Mouse (Mus musculus): ENCODE measurements around the gene Mfap3l. TPM values are rescaled to one million over a fixed set of nuclear protein-coding genes. Genes with fewer than 3 reads are reported as not detected.
"Not testable (repeated sequence)": the region's sequence is repeated elsewhere in the genome, so short reads cannot be mapped to it uniquely, and the experiment has no call there.

Mfap3l gene
- total RNA-seq, 1 experiment from 2014 or later, result 1.6 TPM

DNA sequence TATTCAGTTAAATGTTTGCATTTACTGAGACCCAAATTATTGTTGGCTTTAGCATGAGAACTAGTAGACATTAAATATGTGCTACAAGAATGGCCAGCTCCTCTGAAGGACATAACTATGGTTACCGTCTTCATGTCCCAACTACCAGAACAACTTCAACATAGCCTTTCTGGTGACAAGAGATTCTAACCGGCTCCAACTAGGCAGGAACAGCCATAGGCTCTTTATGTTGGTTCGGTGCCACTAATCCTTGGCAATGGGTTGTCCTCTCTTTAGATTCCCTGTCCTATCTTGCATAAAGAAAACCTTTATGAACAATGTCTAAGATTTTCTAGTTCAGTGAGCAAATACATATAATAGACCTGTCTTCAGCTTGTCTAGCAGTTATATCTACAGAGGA lies 14.7 kb downstream of the Mfap3l start:
- ATAC-seq (replicated peaks; ENCODE audit: low read depth, poor library complexity, severe bottlenecking), result no peak

DNA sequence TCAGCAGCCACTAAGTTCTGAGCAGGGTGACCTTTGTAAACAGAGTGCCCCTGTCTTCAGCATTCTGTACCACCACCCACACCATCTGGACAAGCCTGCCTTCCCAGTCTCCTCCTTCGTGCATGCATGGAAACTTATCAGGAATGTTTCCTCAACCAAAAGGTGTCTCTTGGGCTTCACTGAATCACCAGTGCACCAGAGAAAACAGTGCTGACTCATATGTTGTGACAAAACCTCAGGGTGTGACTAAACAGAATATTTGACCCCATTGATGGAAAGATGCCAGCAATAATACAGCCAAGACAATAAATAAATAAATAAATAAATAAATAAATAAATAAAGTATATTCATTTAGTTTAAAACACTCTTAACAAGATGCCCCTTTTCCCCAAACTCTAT lies 16.5 kb downstream of the Mfap3l start:
- ATAC-seq (replicated peaks; ENCODE audit: low read depth, poor library complexity, severe bottlenecking), result no peak

DNA sequence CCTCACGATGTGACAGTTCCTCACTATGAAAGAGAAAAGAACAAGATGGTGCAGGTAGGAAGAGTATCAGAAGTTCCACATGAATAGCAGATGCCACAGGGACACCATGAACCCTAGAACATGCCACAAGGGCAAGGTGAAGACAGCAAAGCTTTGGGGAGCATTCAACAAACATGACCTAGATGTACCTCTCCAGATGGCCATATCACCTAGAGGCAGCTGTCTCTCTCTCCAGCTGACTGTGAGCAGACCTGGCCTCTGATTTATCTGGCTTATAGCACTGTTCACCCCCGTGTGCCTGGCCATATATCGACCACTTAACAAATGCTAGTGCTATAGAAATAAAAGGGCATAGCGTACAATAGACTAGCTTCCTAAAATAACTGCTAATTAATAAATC lies 17.5 kb downstream of the Mfap3l start:
- ATAC-seq (replicated peaks; ENCODE audit: low read depth, poor library complexity, severe bottlenecking), result no peak

DNA sequence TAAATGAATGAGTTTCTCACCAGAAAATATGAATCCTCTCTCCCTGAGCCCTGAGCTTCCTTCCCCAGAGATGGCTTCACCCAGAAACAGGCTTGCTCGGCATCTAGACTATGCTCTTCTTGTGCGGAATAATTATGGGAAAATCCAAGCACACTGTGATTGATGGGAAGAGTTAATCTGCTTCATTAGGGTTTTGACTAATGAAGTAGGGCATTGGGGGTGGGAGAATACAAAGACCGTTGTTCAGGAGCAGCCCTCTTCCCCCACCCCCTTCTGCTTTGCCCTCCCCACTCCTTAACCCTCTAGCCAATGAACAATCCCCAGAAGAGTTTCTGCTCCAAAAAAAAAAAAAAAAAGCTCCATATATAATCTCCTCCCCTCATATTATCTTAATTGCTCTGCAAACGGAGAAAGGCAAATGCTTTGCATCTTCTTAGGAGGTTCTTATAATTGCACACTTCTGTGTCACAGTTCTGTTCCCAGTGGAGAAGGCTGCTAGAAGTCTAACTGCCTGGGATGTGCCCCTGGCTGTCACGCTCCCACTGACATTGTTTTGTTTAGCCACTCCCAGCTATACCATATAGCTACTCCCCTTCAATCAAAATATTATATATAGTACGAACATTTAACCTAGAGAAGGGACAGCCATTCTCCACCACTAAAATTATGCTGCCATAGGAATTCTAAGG lies 24.9 kb downstream of the Mfap3l start:
- no peak for ATAC-seq (replicated peaks; ENCODE audit: low read depth, poor library complexity, severe bottlenecking)

DNA sequence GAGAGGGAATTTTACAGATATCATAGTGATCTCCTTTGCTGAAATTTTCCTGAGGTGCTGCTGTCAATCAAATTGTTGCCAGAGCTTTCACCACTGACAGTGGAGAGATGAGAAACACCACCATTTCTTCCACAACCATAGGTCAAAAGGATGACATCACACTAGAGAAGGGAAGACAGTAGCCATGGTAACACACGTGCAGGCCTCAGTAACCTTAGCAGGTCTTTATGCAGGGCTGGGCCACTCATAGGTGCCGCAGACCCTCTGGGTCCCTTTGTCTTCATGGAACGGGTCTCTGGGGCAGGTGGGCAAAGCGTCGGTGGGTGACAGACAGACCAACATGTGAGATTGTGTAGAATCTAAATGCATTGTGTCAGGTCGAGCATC lies 25.5 kb downstream of the Mfap3l start:
- ATAC-seq (replicated peaks; ENCODE audit: low read depth, poor library complexity, severe bottlenecking), result no peak

DNA sequence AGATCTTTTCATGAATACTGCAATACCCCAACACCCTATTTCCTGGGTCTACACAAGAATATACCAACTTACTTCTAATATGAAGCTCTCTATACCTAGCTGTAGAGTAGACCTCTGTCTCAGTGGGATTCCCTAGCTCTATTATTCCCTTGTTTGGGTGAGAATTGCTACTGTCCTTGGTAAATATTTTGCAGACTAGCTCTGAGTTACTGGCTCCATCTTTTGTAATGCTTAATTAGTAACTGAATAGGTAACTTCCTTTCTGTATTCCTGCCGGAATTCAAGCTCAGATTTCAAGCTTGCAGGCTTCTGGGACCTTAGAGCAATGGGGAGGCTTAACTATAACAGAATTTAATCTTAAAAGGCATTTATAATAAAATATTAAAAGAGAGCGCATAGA lies 26.1 kb downstream of the Mfap3l start:
- ATAC-seq (replicated peaks; ENCODE audit: low read depth, poor library complexity, severe bottlenecking), result not testable (repeated sequence)

DNA sequence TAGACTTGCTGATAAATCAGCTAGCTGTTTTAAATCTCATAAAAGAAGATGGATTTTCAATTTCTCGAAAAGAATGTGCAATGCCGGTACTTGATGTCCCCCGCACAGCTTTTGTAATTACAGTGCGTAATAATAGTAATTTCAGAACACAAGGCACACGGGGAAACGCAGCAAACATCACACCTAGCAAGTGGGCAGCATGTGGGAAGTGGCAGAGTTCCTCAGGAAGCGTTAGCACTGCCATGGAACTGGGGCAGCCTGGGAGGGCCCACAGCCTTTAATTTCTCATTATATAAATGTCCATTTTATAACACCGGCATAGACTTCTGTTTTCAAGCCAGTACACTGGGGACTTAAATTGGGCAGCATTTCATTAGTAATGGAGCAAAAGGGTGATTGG lies 27.1 kb downstream of the Mfap3l start:
- ATAC-seq (replicated peaks; ENCODE audit: low read depth, poor library complexity, severe bottlenecking), result no peak

DNA sequence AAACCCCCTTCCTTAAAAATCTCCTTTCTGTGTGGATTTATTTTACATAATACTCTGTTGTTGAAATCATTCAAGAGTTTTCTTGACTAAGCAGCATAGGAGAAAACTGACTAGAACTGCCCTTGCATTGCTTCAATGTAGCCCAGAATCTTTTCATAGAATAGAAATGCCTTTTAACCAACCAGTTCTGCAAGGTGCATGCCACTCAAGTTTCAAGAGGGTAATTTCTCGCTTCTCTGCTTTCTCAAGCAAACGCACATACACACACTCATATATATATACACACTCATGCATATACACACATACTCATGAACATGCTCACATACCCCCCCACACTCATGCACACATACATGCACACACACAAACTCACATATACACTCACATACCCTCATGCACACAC lies 28.6 kb downstream of the Mfap3l start:
- ATAC-seq (replicated peaks; ENCODE audit: low read depth, poor library complexity, severe bottlenecking), result no peak

DNA sequence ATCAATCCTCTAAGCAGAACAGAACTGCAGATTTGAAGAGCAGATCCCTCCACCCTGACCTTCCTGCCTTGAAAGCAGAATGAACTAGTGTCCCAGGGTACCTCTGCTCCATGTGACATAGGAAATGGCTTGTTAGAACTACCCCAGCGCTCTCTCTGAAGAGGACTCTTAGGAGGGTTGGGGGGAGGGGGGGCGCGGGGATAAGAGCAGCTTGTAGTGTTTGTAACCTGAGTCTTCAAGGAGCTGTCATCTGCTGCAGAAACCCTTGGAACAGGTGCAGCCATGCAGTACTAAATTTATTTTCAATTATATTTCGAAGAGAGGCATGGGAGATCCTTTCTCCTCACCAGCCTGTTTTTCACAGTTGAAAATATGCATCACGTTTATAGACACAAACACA lies 30.9 kb downstream of the Mfap3l start:
- no peak for ATAC-seq (replicated peaks; ENCODE audit: low read depth, poor library complexity, severe bottlenecking)

DNA sequence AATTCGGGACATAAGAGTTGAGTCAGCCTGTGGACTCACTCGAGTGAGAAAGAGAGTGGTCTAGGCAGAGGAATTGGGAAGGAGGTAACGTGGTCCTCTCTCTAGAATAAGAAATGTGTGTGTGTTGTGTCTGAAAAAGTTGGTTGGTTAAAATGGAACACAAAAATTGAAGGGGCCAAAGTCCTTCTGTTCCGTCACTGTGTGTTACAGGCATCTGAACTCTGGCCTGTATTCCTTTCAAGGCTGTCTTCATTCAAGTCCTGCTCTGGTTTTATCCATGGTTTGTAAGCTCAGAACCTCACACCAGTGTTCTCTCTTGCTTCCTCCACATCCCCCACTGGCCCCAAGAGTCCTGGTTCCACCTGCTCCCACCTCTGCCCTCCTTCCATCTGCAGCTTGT lies 33.2 kb downstream of the Mfap3l start:
- ATAC-seq (replicated peaks; ENCODE audit: low read depth, poor library complexity, severe bottlenecking), result no peak

DNA sequence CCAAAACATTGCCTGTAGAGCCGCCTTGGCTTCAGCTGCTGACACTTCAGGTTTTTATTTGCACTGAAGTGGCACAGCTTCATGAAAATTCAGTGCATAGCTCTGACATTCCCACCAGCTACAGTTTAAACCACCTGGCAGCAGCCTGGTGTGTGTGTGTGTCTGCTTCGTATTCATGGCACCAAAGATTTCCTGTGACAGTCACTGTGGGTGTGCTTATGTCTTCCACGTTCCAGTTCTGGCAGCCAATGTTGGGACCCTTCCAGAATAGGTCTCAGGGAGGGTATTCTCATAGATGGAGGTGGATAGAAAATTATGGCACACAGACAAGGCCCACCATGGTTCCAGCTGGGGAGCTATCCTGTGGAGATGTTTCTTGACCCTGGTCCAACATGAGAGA lies 34.2 kb downstream of the Mfap3l start:
- no peak for ATAC-seq (replicated peaks; ENCODE audit: low read depth, poor library complexity, severe bottlenecking)

DNA sequence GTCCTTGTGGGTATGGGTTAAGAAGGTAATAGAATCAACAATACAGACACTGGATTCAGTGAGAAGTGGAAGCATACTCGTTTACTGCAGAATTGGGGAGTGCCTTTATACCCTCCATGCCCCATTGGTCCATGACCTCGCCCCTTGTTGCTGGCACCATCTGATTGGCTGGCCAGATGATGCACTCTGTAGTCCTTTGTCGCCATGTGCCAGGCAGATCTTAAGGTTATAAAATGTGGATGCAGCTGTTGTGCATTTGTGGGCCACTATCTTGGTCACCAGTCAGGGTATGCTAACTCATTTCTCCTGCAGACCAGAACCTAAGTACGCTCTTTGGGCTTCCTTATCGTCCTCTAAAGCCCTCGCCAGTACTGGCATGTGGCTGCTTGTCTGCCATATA lies 46.0 kb downstream of the Mfap3l start:
- ATAC-seq (replicated peaks; ENCODE audit: low read depth, poor library complexity, severe bottlenecking), result no peak

DNA sequence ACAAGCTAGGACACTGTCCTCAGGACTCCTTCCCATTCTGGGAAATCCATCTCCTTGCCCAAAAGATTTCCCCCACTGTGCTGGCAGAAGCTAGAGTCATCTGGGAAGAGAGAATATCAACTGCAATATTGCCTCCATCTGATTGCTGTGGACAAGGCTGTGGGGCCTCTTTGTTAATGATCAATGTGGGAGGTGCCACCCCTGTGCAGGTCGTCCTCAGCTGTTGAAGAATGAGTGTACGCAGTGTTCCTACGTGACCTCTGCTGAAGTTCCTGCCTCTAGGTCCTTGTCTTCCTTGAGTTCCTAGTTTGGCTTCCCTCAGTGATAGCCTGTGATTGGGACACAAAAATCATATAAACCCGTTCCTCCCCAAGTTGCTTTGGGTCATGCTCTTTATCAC lies 49.2 kb downstream of the Mfap3l start:
- no peak for ATAC-seq (replicated peaks; ENCODE audit: low read depth, poor library complexity, severe bottlenecking)

DNA sequence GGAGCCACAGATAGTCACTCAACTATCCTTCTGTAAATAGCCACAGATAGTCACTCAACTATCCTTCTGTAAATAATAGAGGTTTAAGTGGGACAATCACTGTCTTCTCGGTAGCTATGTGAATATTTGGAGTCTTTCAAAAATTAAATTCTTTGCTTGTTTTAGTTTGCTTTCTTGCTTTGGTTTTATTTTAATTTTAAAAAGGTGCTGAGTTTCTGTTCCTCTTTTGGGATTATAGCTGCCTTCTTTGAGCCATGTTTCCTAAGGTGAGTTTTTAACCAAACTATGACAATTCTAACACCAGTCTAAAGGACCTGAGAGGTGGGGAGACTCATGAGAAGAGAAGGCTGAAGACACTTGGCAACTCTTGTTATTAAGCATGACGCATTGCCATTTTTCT lies 49.7 kb downstream of the Mfap3l start:
- ATAC-seq (replicated peaks; ENCODE audit: low read depth, poor library complexity, severe bottlenecking), result no peak

DNA sequence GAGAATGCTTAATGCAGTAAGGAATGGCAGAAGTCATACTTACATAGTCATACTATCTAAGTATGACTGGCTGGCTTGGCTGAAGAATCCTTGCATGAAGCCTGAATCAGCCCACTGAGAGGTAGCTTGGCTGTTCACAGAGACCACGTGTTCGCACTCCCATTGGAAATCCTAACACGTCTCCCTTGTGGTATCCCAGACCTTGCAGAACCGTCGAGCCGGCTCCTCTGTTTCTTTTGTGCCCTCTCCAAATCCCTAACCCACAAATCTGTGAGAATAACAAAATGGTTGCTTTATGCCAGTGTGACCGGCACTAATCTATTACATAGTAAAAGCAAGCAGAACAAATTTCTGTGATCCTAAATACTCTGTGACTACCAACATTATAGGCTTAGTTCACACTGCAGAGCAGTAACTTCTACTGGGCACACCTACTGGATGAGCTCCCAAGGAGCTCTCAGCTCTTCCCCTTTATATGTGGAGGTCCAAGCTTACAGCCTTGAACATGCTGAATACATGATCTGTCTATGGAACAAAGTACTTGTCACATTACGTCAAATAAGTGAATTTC lies 79.0 kb downstream of the Mfap3l start:
- ATAC-seq (replicated peaks; ENCODE audit: low read depth, poor library complexity, severe bottlenecking), result no peak

DNA sequence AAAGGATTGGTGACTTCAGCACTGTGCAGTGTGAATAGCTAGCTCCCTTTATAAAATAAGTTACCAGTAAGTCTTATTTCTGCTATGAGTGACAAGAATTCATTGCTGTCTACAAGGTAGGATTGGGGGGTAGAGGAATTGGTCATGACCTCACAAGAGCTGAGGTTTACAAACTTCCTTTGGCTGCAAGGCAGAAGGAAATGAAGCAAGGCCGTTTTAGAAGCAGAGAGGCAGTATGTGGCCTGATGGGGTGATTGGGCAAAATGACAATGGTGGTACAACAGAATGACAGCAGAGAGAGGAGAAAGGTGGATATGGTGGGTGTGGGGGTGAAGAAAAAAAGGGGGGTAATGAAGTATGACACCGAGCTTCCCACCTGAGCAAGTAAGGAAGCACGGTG lies 82.1 kb downstream of the Mfap3l start:
- ATAC-seq (replicated peaks; ENCODE audit: low read depth, poor library complexity, severe bottlenecking), result peak; percentile 74

DNA sequence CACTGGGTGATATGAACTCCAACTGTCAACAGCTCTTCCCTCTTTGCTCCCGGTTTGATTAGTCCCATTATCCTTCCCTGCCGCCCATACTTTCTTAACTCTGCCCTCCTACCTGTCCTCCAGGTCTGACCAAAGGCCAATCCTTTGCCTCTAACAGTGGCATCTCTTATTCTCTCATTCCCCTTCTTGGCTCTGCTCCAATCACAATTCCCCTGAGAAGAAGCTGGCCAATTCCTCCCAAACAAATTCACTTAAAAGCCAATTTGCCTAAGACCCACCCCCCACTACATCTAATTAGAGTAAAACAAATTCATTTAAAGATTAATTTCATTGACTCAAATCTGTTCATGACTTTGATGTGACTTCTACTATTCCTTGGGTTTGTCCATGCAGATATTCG lies 86.1 kb downstream of the Mfap3l start:
- ATAC-seq (replicated peaks; ENCODE audit: low read depth, poor library complexity, severe bottlenecking), result no peak

Other genes starting within 250 kb of the Mfap3l start
- not detected in 2 replicates for gene Gm10283, start 129.6 kb upstream of the Mfap3l start, total RNA-seq (2017)
- gene Aadat, start 126.9 kb upstream of the Mfap3l start, total RNA-seq (2017), result not detected in 2 replicates